Mouse (Mus musculus): ENCODE measurements around the gene Ccl25. TPM values are rescaled to one million over a fixed set of nuclear protein-coding genes. Genes with fewer than 3 reads are reported as not detected.

Ccl25 gene
- polyA plus RNA-seq, 1 experiment from 2014 or later, result 18.2 TPM

DNA sequence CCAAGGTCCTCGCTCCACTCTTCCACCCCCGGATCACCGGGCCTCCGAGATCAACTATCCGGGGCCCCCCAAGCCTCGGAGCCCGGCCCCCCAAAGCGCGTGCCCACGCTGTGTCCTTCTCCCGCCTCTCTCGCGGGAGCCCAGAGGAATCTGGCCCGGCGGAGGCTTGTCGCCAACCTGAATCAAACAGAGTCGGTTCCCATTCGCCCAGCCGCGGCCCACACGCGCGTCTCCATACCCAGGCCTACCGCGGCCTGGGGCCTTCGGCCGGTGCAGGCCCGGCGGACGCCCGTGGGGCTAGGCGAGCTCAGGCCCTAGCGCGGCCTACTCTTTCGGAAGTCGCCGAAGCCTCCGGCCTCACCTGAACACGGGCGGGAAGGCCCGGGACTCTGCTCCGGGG is 485 bp upstream of the Ccl25 start:
- H3K27ac ChIP-seq (ENCODE audit: low read length), result peak overlapping the region; percentile 82
- H3K4me3 ChIP-seq (ENCODE audit: low read length), result peak overlapping the region; percentile 84
- peak overlapping the region; percentile 71 for H3K4me2 ChIP-seq (ENCODE audit: low read depth, low read length)
- no peaks in the 10 kb centered on the region for H3K27me3 ChIP-seq (ENCODE audit: control insufficient read depth, insufficient read depth, low read depth, low read length)
- WGBS, result under 1% methylated on average over 42 of the region's 42 CpGs
- H3K36me3 ChIP-seq (ENCODE audit: control insufficient read depth, insufficient read depth, low read length), result peaks cover 21% of the 10 kb centered on the region; the same call in 1 of the 2 replicates
- ATAC-seq (ENCODE audit: low read depth), result peak; percentile 73
- H3K9ac ChIP-seq (ENCODE audit: low read length), result peak overlapping the region; percentile 93
- no peaks in the 10 kb centered on the region for H3K9me3 ChIP-seq (ENCODE audit: control insufficient read depth, low read length)
- H3K4me1 ChIP-seq (replicated peaks; ENCODE audit: control insufficient read depth, insufficient read depth, low read length), result peaks cover 13% of the 10 kb centered on the region

DNA sequence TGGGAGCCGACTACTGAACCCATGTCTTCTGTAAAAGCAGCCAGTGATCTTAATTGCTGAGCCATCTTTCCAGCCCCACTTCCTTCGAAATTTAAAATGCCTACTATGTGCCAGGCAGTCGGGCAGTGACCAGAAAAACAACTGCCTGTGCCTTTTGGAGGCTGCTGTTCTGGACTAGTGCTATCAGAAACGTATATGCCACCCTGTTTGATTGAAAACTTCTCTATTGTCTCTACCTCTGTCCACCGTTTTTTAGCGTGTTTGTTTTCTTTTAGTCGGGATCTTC is 684 bp downstream of the Ccl25 start:
- Histone ChIP-seq H3K27me3 (ENCODE audit: control insufficient read depth, insufficient read depth, low read depth, low read length) (no peaks in the 10 kb centered on the region), H3K4me3 (ENCODE audit: low read length) (peak overlapping the region; percentile 84), H3K4me2 (ENCODE audit: low read depth, low read length) (peak overlapping the region; percentile 73), H3K4me1 (replicated peaks; ENCODE audit: control insufficient read depth, insufficient read depth, low read length) (peaks cover 13% of the 10 kb centered on the region), H3K9ac (ENCODE audit: low read length) (peak overlapping the region; percentile 75), H3K36me3 (ENCODE audit: control insufficient read depth, insufficient read depth, low read length) (peaks cover 26% of the 10 kb centered on the region), H3K9me3 (ENCODE audit: control insufficient read depth, low read length) (no peaks in the 10 kb centered on the region), H3K27ac (ENCODE audit: low read length) (peak overlapping the region; percentile 88)
- 23% methylated on average over 7 of the region's 7 CpGs for WGBS
- no peak for ATAC-seq (ENCODE audit: low read depth)

GRCm38 (mm10) chr8:4329000-4329399 is 4.0 kb downstream of the Ccl25 start:
- H3K27ac ChIP-seq (ENCODE audit: low read length), result no peak overlapping the region
- H3K4me3 ChIP-seq (ENCODE audit: low read length), result no peak overlapping the region
- no peak overlapping the region for H3K4me2 ChIP-seq (ENCODE audit: low read depth, low read length)
- WGBS, result 80% methylated on average over 5 of the region's 5 CpGs
- no peaks in the 10 kb centered on the region for H3K9me3 ChIP-seq (ENCODE audit: control insufficient read depth, low read length)
- H3K36me3 ChIP-seq (ENCODE audit: control insufficient read depth, insufficient read depth, low read length), result peaks cover 35% of the 10 kb centered on the region
- peaks cover 5% of the 10 kb centered on the region for H3K4me1 ChIP-seq (replicated peaks; ENCODE audit: control insufficient read depth, insufficient read depth, low read length)
- no peak for ATAC-seq (ENCODE audit: low read depth)
- no peaks in the 10 kb centered on the region for H3K27me3 ChIP-seq (ENCODE audit: control insufficient read depth, insufficient read depth, low read depth, low read length)
- H3K9ac ChIP-seq (ENCODE audit: low read length), result no peak overlapping the region

DNA sequence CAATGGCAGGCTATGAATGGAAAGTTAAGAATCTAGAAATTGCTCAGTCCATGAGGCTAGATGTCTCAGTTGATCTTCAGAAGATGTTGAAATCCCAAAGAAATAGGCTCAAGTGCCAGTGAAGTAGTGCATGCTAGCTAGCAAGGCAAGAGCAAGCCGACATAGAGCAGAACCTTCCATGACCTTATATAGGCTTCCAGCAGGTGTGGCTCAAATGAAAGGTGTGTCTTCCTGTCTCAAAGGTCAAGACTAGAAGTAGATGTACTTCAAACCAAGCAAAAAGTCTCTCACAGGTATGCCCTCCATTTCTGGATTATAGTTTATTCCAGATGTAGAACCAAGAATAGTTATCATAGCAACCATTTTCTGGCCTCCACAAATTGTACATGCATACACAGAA is 9.0 kb downstream of the Ccl25 start:
- no peak for ATAC-seq (ENCODE audit: low read depth)
- no peaks in the 10 kb centered on the region for H3K9me3 ChIP-seq (ENCODE audit: control insufficient read depth, low read length)
- no peak overlapping the region for H3K4me3 ChIP-seq (ENCODE audit: low read length)
- H3K27ac ChIP-seq (ENCODE audit: low read length), result no peak overlapping the region
- no peak overlapping the region for H3K9ac ChIP-seq (ENCODE audit: low read length)
- no peak overlapping the region for H3K4me2 ChIP-seq (ENCODE audit: low read depth, low read length)
- 96% methylated on average over 1 of the region's 1 CpGs for WGBS
- H3K4me1 ChIP-seq (replicated peaks; ENCODE audit: control insufficient read depth, insufficient read depth, low read length), result no peaks in the 10 kb centered on the region
- no peaks in the 10 kb centered on the region for H3K27me3 ChIP-seq (ENCODE audit: control insufficient read depth, insufficient read depth, low read depth, low read length)
- peaks cover 49% of the 10 kb centered on the region for H3K36me3 ChIP-seq (ENCODE audit: control insufficient read depth, insufficient read depth, low read length)

DNA sequence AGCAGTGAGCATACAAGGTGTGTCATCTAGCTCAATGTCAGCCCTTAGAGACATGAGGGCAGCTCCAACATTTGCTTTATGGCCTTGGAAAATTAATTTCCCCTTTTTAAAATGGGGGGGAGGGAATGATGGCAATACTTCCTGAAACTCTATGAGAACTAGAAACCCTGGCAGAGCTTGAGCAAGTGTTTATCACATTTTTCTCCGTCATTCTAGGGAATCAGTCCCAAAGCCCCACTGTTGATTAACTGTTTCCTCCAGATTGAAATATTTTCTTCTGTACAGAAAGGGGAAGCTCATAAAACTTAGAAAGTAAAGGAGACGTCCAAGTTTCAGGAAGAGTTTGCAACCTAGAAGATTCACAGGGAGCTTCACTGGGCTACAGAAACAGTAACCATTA is 10.7 kb downstream of the Ccl25 start:
- no peak overlapping the region for H3K4me2 ChIP-seq (ENCODE audit: low read depth, low read length)
- ATAC-seq (ENCODE audit: low read depth), result no peak
- H3K9me3 ChIP-seq (ENCODE audit: control insufficient read depth, low read length), result no peaks in the 10 kb centered on the region
- H3K4me3 ChIP-seq (ENCODE audit: low read length), result no peak overlapping the region
- WGBS, result 76% methylated on average over 2 of the region's 2 CpGs
- no peaks in the 10 kb centered on the region for H3K27me3 ChIP-seq (ENCODE audit: control insufficient read depth, insufficient read depth, low read depth, low read length)
- no peaks in the 10 kb centered on the region for H3K4me1 ChIP-seq (replicated peaks; ENCODE audit: control insufficient read depth, insufficient read depth, low read length)
- H3K36me3 ChIP-seq (ENCODE audit: control insufficient read depth, insufficient read depth, low read length), result peaks cover 40% of the 10 kb centered on the region
- no peak overlapping the region for H3K9ac ChIP-seq (ENCODE audit: low read length)
- no peak overlapping the region for H3K27ac ChIP-seq (ENCODE audit: low read length)

- H3K27me3 ChIP-seq (ENCODE audit: control insufficient read depth, insufficient read depth, low read depth, low read length), result no peaks in the 10 kb centered on the region
- H3K9ac ChIP-seq (ENCODE audit: low read length), result no peak overlapping the region
- no peak overlapping the region for H3K27ac ChIP-seq (ENCODE audit: low read length)
- no peaks in the 10 kb centered on the region for H3K9me3 ChIP-seq (ENCODE audit: control insufficient read depth, low read length)
- H3K4me3 ChIP-seq (ENCODE audit: low read length), result no peak overlapping the region
- peaks cover 22% of the 10 kb centered on the region for H3K36me3 ChIP-seq (ENCODE audit: control insufficient read depth, insufficient read depth, low read length)
- 88% methylated on average over 3 of the region's 3 CpGs for WGBS
- ATAC-seq (ENCODE audit: low read depth), result no peak
- H3K4me1 ChIP-seq (replicated peaks; ENCODE audit: control insufficient read depth, insufficient read depth, low read length), result no peaks in the 10 kb centered on the region
- H3K4me2 ChIP-seq (ENCODE audit: low read depth, low read length), result no peak overlapping the region
These were observed 15.2 kb downstream of the Ccl25 start for GRCm38 (mm10) chr8:4340207-4340606.

DNA sequence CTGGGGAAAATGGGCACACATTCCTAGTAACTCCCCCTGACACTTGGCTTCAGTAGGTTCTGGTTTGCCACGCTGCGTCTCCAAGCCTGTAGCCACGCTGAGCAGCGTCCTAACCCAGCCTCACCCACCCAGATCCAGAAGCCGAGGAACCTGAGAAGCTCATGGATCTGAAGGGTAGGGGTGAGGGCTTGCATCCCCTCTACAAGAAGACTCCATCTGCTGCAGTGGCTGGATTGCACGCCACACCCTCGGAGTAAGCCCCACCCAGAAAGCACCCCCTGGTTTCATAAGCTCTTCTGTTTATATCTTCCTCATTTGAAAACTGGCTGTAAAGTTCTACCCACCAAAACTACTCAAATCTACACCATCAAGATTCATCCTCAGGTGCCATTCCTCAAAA is 22.7 kb downstream of the Ccl25 start:
- no peak overlapping the region for H3K9ac ChIP-seq (ENCODE audit: low read length)
- no peaks in the 10 kb centered on the region for H3K9me3 ChIP-seq (ENCODE audit: control insufficient read depth, low read length)
- H3K4me2 ChIP-seq (ENCODE audit: low read depth, low read length), result no peak overlapping the region
- H3K4me1 ChIP-seq (replicated peaks; ENCODE audit: control insufficient read depth, insufficient read depth, low read length), result no peaks in the 10 kb centered on the region
- no peak overlapping the region for H3K27ac ChIP-seq (ENCODE audit: low read length)
- 46% methylated on average over 7 of the region's 7 CpGs for whole genome bisulfite sequencing
- H3K27me3 ChIP-seq (ENCODE audit: control insufficient read depth, insufficient read depth, low read depth, low read length), result no peaks in the 10 kb centered on the region
- H3K4me3 ChIP-seq (ENCODE audit: low read length), result no peak overlapping the region
- no peaks in the 10 kb centered on the region for H3K36me3 ChIP-seq (ENCODE audit: control insufficient read depth, insufficient read depth, low read length)
- ATAC-seq (ENCODE audit: low read depth), result no peak

DNA sequence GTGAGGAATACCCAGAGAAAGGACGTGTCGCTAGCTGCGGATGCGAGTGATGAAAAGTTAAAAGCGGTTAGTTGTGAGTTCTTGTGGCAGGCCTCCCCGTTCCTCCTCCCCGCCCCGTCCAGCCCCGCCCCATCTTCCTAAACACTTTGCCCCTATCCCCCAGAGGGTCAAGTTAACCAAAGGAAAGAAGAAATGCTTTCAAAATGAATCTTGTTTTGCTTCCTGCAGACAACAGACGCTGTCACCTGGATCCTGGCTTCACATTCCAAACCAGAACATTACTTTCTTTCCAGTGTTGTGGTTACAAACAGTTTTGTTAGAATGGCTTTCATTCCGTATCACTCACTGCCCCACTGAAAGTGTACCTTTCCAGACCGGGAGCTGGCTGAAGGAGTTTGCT is 23.3 kb downstream of the Ccl25 start:
- no peak for ATAC-seq (ENCODE audit: low read depth)
- Histone ChIP-seq H3K27ac (ENCODE audit: low read length) (no peak overlapping the region), H3K36me3 (ENCODE audit: control insufficient read depth, insufficient read depth, low read length) (no peaks in the 10 kb centered on the region), H3K4me1 (replicated peaks; ENCODE audit: control insufficient read depth, insufficient read depth, low read length) (no peaks in the 10 kb centered on the region), H3K4me2 (ENCODE audit: low read depth, low read length) (no peak overlapping the region), H3K27me3 (ENCODE audit: control insufficient read depth, insufficient read depth, low read depth, low read length) (no peaks in the 10 kb centered on the region), H3K9me3 (ENCODE audit: control insufficient read depth, low read length) (no peaks in the 10 kb centered on the region), H3K9ac (ENCODE audit: low read length) (no peak overlapping the region), H3K4me3 (ENCODE audit: low read length) (no peak overlapping the region)
- 26% methylated on average over 12 of the region's 12 CpGs for WGBS

GRCm38 (mm10) chr8:4349335-4349734 is 24.3 kb downstream of the Ccl25 start:
- no peaks in the 10 kb centered on the region for H3K4me1 ChIP-seq (replicated peaks; ENCODE audit: control insufficient read depth, insufficient read depth, low read length)
- no peaks in the 10 kb centered on the region for H3K36me3 ChIP-seq (ENCODE audit: control insufficient read depth, insufficient read depth, low read length)
- 59% methylated on average over 1 of the region's 1 CpGs for whole genome bisulfite sequencing
- H3K4me2 ChIP-seq (ENCODE audit: low read depth, low read length), result no peak overlapping the region
- no peaks in the 10 kb centered on the region for H3K27me3 ChIP-seq (ENCODE audit: control insufficient read depth, insufficient read depth, low read depth, low read length)
- ATAC-seq (ENCODE audit: low read depth), result no peak
- no peak overlapping the region for H3K9ac ChIP-seq (ENCODE audit: low read length)
- H3K27ac ChIP-seq (ENCODE audit: low read length), result no peak overlapping the region
- no peaks in the 10 kb centered on the region for H3K9me3 ChIP-seq (ENCODE audit: control insufficient read depth, low read length)
- H3K4me3 ChIP-seq (ENCODE audit: low read length), result no peak overlapping the region

GRCm38 (mm10) chr8:4350618-4351017 is 25.6 kb downstream of the Ccl25 start:
- Histone ChIP-seq H3K9me3 (ENCODE audit: control insufficient read depth, low read length) (no peaks in the 10 kb centered on the region), H3K4me2 (ENCODE audit: low read depth, low read length) (no peak overlapping the region), H3K4me1 (replicated peaks; ENCODE audit: control insufficient read depth, insufficient read depth, low read length) (no peaks in the 10 kb centered on the region), H3K9ac (ENCODE audit: low read length) (no peak overlapping the region), H3K27ac (ENCODE audit: low read length) (no peak overlapping the region), H3K36me3 (ENCODE audit: control insufficient read depth, insufficient read depth, low read length) (no peaks in the 10 kb centered on the region), H3K4me3 (ENCODE audit: low read length) (no peak overlapping the region), H3K27me3 (ENCODE audit: control insufficient read depth, insufficient read depth, low read depth, low read length) (no peaks in the 10 kb centered on the region)
- 74% methylated on average over 3 of the region's 3 CpGs for WGBS
- ATAC-seq (ENCODE audit: low read depth), result no peak
